Mouse (Mus musculus) v-Abl transformed pro-B cells (cell line): ENCODE data around the gene Shank3.

Source experiments
- in situ Hi-C, 2 experiments: fragments of 400-800 bp; cut with MboI; formaldehyde crosslinking; loops; one replicate each; pipeline ENCODE4 v1.15.1; 2025; ENCODE audit not compliant: unreplicated experiment in 2 of 2

Gene Shank3

DNA sequence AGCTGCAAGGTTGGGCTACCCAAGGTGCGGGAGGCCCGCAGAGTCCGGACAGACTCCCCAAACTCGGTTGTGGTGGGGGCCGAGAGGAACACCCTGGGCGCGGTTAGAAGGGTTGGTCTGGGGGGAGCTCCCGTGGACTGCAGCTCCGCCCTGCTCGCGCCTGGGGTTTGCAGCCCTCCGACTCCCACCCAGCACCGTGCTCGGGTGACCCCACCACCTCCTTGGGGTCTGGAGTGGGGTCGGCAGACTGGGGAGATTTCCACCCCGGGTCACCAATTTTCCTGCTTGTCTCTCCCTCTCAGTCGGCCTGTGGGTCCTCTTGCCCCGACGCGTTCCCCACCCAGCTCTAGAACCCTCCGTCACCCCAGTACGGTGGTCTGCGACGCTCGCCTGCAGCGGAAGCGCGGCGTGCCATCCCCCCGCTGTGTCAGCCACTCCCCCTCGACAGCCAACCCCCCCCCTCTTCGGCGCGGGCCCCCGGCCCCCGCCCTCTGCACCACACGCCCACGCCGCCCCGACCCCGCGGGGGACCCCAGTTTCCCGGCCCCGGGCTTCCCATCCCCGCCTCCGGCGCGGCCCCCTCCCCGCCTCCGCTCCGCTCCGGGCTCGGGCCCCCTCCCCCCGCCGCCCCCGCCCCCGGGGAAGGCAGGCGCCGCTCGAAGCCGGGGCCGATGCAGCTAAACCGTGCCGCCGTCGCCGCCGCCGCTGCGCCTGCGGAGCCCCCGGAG, at the start of gene Shank3:
Gene Shank3, plus strand, starts transcription at position 663 of the 728 bp plus-strand sequence.
- in situ Hi-C loops: loop anchor here in 1 of 2 experiments (25.0 kb wide), 1 partner anchor 713 kb away; the partner anchor contains the start of gene Alg10b

DNA sequence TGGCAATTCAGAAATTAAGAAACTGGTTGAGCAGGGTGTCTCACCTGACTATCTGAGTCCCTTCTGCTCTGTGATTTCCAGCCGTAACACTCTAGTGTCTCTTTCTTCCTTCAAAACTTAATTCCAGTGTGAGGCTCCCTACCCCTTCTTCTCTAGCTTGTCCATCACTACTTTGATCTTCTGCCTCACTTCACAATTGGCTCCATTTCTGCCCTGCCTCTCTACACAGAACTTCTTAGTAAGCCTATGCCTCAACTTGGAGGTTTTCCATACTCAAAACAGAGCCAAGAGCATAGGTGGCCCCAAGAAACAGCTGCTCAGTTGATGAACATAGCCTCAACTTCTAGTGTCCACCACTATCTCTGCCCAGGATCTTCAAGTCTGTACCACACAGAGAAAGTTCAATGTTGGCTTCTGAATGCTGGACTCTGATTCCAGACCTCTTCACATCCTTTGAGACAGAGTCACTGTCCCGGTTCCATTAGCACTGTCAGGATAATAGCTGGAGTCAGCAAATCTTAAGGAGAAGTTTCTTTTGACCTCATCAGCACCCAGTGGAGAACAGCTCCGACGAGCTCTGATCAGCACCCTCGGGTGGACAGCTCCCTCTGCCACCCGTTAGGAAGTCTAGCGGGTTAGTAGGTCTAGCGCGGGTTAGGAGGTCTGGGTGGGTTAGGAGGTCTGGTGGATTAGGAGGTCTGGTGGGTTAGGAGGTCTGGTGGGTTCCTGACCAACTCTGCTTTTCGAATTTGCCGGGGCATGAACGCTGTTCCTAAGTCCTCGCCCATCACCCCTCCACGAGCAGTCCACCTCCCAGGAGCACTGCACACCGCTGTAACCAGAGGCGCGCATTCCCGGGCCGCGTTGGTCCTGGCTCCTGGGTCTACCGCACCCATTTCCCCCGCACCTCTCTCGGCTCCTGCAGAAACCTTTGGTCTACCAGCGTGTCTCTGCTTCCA, 46.2 kb upstream of the Shank3 start:
- in situ Hi-C loops: no loop called here

DNA sequence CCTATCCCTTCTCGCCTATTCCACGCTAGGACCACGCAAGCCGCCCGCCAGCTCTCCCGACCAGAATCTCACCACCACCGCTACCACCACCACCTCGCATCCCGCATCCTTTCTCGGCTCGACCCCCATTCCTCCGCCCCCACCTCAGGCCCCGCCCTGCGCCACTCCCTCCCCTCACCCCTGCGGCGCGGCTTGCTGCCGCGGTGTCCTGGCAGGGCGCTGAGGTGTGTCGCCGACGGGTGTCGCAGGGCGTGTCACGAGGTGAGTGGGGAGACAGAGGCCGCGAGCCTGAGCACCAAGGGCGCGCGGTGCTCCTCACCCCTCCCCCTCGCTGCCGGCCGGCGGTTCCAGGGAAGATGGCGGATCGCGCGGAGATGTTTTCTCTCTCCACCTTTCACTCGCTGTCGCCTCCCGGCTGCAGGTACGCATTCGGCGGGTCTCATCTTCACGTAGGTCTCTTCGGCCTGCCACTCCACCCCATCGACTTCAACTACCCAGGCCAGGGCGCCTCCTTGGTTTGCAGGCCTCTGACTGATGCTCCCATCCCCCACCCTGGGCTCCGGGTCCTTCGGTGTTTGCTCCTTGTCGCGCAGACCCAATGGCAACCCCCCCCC, 45.5 kb upstream of the Shank3 start, which contains the start of gene Mapk8ip2:
Gene Mapk8ip2, plus strand, starts transcription at position 49 of the 614 bp plus-strand sequence.
- in situ Hi-C loops: no loop called here

DNA sequence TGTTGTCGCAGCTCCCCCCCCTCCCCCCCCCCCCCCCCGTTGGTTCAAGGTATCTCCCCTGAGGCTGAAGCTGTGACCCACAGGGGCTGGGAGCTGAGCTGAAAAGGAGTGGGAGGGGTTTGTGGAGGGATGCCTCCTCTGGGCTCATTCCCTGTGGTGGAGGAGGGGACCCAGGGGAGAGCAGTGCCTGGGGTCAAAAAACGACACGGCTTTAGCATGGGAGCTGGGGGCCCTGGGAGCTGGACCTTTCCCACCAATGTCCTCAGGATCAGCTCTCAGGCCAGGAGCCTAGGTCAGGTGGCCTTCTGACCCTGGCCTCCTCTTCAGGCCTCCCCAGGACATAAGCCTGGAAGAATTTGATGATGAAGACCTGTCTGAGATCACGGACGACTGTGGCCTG, 44.6 kb upstream of the Shank3 start:
- in situ Hi-C loops: no loop called here

DNA sequence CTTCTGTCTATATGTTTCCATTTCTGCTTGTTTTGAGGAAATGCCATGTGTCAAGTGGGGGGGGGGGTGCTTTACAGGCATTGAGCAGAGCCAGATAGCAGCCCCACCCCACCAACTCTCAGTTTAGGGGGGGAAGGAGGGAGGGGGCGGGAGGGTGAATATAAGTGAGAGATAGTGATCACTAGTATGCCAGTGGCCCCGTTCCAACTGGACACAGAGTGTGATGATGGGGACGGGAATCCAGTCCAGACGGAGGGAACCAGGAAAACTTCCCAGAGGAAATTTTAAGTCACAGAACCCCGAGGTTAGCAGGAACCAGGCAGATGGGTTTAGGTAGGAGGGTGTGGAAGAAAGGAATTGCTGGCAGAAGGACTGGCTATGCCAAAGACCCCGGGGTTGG, 43.8 kb upstream of the Shank3 start:
- in situ Hi-C loops: no loop called here

DNA sequence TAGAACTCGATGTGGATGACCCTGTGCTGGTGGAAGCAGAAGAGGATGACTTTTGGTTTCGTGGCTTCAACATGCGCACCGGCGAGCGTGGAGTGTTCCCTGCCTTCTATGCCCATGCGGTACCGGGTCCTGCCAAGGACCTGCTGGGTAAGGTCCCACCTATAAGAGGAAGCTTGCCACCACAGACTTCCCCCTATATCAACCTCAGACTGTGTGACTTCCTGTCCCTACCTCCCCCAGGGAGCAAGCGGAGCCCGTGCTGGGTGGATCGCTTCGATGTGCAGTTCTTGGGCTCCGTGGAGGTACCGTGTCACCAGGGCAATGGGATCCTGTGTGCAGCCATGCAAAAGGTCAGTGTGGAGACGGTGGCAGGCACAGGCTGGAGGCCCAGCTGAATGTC, 40.5 kb upstream of the Shank3 start:
- in situ Hi-C loops: no loop called here

DNA sequence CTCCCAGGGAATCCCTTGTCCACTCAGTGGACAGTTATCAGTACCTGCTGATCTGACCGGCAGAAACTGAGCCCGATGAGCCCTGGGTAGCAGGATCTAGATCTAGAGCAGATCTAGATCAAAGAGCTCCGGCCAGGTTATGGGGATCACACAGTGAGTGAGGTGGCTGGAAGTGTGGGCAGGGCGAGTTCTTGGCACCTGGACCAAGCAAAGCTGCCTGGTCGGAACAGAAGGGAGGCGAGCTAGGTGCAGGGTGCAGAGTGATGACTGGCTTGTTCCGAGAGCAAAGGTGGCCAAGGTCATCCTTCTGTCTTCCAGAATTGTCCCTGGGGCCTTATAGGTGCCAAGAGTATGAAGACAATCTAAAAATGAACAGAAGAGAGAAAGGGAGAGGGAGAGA, 39.6 kb upstream of the Shank3 start:
- in situ Hi-C loops: loop anchor here in 1 of 2 experiments (10.0 kb wide), 1 partner anchor 345 kb away; no protein-coding TSS in a partner anchor

DNA sequence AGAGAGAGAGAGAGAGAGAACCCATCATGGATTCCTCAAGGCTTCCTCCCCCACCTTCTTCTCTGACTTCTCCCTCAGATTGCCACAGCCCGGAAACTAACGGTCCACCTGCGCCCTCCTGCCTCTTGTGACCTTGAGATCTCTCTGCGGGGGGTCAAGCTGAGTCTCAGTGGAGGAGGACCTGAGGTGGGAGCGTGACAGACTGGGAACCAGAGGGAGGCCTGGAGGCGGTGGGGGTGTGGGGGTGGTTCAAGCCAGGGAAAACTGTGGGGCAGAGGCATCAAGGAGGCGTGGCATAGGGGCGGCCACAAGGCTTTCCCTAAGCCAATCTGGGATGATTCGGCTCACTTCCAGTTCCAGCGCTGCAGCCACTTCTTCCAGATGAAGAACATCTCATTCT, 39.1 kb upstream of the Shank3 start:
- in situ Hi-C loops: loop anchor here in 1 of 2 experiments (10.0 kb wide), 1 partner anchor 345 kb away; no protein-coding TSS in a partner anchor

DNA sequence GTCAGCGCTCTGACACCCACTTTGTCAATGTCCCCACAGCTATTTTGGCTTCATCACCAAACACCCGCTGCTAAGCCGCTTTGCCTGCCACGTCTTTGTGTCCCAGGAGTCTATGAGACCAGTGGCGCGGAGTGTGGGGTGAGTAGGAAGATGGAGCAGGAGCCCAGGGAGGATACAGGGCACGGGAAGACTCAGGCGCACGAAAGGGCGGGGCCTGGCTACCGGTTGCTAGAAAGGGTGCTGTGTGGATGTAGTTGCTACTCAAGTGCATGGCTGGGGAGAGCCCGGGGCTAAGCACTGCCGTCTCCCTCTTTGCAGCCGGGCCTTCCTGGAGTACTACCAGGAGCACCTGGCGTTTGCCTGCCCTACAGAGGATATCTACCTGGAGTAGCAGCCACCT, 38.1 kb upstream of the Shank3 start:
- in situ Hi-C loops: loop anchor here in 1 of 2 experiments (10.0 kb wide), 1 partner anchor 347 kb away; no protein-coding TSS in a partner anchor

DNA sequence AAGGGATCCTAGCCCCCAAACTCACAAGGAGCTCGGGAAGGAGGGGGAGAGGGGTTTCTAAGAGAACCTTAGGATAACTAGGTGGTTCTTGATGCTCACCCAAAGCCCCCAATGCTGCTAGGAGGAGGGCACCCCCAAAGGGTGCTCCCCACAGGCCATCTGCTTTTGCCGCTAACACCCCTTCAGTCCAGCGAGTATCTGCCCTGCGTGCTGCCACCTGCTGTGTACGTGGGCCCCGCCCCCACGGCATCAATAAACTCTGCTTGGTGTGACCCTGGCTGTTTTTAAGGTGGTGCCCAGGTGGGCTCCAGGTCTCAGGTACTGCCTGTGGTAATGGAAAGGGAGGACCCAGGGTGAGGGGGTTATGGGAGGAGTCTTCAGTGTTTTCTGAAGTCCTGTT, 37.2 kb upstream of the Shank3 start:
- in situ Hi-C loops: loop anchor here in 1 of 2 experiments (10.0 kb wide), 1 partner anchor 347 kb away; no protein-coding TSS in a partner anchor

DNA sequence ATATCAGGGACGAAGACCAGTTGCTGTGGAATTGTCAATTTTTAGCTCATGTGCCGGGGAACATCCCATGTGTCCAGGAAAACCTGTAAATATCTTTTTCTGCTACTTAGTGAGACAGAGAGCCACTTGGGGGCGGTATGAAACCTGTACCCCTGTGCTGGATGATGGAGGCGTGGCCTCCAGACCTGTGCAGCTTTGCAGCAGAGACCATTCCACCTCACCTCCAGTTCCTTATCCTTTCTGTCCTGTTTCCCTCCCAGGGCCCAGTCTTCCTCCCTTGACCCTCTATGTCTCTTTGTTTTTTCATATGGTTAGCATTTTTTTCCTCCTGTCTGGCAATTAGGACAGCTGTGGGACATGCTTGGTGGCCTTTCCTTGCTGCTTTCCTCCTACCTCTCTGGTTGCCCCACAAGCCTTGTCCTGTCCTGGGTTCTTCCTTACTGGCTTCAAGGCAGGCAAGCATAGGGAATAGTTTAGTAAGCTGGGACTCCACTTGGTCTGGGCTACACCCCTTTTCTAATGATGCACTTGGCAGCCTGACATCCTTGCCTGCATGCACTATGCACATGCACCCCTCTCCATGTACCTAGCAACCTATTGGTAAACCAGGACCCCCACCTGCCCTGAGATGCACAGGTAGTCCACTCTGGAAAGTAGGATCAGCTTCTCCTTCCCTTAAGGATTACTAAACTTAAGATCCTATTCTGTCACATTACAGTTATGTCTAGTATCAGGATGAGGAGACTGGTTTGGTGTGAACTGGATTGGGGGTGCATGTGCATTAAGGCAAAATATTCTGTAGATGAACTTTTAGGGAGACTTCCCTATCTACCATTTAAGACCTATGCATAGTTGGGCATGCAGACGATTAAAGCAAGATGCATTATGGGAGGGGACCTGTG, 35.8 kb upstream of the Shank3 start:
- in situ Hi-C loops: loop anchor here in 1 of 2 experiments (10.0 kb wide), 1 partner anchor 349 kb away; no protein-coding TSS in a partner anchor

DNA sequence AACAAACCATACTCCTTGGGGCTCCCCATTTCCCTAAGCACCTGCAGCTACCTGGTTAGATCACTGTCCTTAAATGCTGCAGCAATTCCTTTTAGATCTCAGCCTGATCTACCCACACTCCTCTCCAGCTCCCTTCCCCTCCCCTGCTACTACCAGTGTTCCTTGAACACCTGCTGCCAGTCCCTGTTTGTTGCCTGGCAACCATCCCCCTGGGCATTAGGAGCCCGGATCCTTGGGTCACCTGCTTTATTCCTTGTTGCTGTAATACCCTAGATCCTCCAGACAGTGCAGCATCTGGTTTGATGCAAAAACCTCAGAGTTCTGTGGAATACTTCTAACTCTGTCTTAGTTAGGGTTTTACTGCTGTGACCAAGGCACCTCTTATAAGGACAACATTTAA, 34.4 kb upstream of the Shank3 start:
- in situ Hi-C loops: loop anchor here in 1 of 2 experiments (10.0 kb wide), 1 partner anchor 350 kb away; no protein-coding TSS in a partner anchor

DNA sequence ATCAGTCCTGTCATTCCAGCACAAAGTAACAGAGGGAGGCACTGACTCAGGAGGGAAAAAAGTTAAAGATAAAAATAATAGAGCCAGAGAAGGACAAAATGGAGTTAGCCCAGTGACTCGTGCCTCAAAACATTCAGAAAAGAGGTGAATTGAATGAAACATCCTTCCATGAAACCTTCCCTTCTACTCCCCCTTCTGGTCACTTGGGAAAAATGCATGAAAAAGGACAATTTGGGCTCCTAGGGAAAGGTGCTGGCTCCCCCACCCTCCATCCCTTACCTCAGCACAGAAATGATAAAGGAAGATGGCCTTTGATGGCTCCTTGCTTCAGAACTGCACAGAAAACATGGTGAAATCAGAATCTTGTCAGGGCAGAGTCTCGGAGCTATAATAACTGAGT, 30.8 kb upstream of the Shank3 start:
- in situ Hi-C loops: loop anchor here in 1 of 2 experiments (10.0 kb wide), 1 partner anchor 354 kb away; no protein-coding TSS in a partner anchor

DNA sequence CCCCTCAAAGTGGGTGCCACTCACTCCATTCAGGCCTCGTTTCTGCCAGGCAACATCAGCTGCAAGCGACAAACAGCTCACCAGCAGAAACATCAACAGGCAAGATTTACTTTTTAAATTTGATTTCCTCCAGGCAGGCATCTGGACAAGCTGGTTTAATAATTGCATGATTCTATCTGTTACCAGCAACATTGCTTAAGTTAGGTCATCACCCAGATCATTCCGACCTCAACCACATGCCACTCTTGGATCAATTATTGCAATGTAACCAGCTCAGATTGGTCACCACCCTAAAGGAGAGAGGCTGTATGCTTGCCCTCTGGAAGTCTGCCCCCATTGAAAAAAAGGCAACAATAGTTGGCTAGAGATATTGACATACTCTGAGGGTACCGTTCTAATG, 27.9 kb upstream of the Shank3 start:
- in situ Hi-C loops: no loop called here

DNA sequence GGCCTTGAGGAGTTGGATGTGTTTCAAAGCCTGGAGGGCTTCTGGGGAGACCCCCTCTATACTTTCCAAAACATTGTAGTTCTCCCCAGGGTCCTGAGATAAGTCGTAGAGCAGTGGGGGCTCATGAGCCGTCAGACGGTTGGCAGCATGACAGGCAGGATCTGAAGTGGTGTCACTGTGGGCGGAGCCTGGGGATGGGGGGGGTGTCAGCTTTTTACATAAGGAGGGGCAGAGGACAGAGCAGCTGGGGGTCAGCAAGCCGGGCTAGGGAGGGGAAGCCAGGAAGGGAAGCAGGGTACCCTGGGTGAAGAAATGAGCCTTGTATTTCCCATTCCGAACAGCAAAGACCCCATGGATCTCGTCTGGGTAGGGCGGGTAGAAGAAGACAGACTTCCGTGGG, 26.1 kb upstream of the Shank3 start:
- in situ Hi-C loops: no loop called here

DNA sequence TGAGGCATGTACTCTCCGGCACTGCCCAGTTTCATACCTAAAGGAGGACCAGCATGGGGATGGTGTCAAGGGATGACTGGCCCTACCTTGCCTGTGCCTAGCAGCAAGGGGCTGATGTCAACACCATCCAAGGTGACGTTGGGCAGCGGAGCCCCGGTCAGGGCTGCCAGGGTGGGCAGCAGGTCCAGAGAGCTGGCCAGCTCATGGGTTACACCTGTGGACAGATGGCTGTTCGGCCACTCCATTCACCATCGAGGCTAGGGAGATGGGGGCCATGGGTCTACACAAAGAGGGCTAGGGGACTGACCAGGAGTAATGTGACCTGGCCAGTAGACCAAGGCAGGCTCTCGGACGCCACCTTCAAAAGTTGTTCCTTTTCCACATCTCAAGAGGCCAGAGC, 25.5 kb upstream of the Shank3 start:
- in situ Hi-C loops: no loop called here

DNA sequence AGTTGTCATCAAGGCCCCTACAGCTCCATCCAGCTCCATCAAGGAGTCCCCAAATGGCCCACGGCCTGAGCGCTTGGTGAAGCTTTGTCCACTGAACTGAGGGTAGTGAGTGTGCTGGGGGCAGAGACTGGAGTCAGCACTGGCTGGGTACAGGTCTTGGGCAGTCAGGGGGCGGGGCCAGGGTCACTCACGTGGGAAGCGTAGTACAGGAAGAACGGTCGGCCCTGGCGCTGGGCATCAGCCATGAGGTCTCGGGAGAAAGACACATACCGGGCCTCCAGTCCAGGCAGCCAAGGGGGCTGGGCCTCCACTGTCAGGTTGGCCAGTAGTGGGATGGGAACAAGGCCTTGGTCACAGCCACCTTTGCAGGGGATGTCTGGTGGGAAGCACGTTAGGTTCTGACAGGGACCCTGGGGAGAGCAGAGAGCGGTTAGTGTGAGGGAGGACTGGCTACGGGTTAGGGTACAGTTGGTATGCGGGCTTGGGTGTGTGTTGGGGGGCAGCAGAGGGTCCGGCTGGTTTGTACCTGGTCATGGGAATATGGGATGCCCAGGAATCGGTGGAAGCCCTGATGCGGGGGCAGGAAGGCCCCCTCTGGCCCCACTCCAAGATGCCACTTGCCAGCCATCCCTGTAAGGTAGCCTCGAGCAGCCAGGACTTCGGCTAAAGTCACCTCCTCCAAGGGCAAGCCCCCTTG, 24.7 kb upstream of the Shank3 start:
- in situ Hi-C loops: loop anchor here in 1 of 2 experiments (25.0 kb wide), 1 partner anchor 738 kb away; the partner anchor contains the start of gene Alg10b

DNA sequence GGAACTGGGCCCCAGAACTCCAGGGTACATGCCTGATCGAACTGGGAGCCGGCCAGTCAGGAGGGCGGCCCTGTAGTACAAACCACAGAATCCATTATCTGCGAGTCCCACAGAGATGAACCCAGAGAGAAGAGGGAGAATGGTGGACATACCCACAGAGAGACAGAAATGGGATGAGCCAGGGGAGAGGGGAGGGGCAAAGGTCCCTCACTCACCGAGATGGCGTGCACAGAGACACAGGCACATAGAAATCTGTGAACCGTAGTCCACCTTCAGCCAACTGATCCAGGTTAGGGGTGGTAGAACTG, 24.2 kb upstream of the Shank3 start:
- in situ Hi-C loops: loop anchor here in 1 of 2 experiments (25.0 kb wide), 1 partner anchor 737 kb away; the partner anchor contains the start of gene Alg10b
